Comparison of ENCODE assay signal across 17 mouse cellular contexts in the genomic region with DNA sequence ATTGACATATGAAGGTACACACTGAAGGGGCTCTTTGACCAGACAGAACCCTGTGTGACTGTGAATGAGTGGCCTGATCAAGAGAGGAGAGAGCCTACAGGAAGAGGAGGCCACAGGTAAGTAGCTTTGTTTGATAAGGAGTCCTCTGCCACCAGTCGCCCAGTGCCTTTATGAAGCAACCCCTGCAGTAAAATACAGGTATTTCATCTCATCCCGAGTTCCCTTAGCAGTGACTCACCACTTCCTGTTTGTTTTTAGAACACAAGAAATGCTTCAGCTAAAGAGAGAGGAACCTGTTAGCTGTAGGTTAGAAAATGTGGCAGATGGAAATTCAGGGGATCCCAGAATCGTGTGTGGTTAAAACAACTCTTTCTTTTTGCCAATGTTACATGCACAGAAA. TPM values are rescaled to one million over a fixed set of nuclear protein-coding genes. Genes with fewer than 3 reads are reported as not detected.
DNase-seq lines count a peak whose midpoint lies in the region; TF ChIP-seq lines count a peak whose summit lies in the region.
"Had no signal": no experiment of that assay in that cellular context is flagged by ENCODE, and none has a peak within 500 bp of the region (broad histone marks: within the 10 kb centered on the region; RNA-seq: fewer than 3 reads in every experiment).

No protein-coding gene starts in this region.

- no peak overlapping the region for H3K4me3 ChIP-seq in MEL (ENCODE audit: control insufficient read depth in 1 of 2, insufficient read depth in 1 of 2, low read depth in 2 of 2, low read length in 2 of 2)
- no peak overlapping the region for H3K4me3 ChIP-seq in left cerebral cortex, adult 2 months
- H3K4me3 ChIP-seq: embryonic facial prominence, embryonic 13.5 days; heart, embryonic 10.5 days; hindbrain, embryonic 13.5 days; limb, embryonic 15.5 days; stomach, embryonic 15.5 days had no signal

- H3K27me3 ChIP-seq in MEL (ENCODE audit: control insufficient read depth in 1 of 2, insufficient read depth in 2 of 2, low read length in 2 of 2): no peaks in the 10 kb centered on the region
- H3K27me3 ChIP-seq: embryonic facial prominence, embryonic 13.5 days; hindbrain, embryonic 13.5 days; limb, embryonic 15.5 days; stomach, embryonic 15.5 days had no signal

- no peaks in the 10 kb centered on the region for H3K79me2 ChIP-seq in MEL (ENCODE audit: control insufficient read depth, insufficient read depth, low read length, poor library complexity)

- no peak overlapping the region for H3K27ac ChIP-seq in MEL (ENCODE audit: control insufficient read depth, low read depth, low read length)
- no peak overlapping the region for H3K27ac ChIP-seq in left cerebral cortex, adult 2 months
- H3K27ac ChIP-seq: embryonic facial prominence, embryonic 13.5 days; heart, embryonic 10.5 days; hindbrain, embryonic 13.5 days; kidney, postnatal 0 days; limb, embryonic 15.5 days; stomach, embryonic 15.5 days had no signal

- TF ChIP-seq RAD21 in MEL (IDR thresholded peaks at IDR 0.05; ENCODE audit: low read depth, low read length): no peak

- H3K9me3 ChIP-seq in MEL (replicated peaks; ENCODE audit: insufficient read depth, low read length): no peaks in the 10 kb centered on the region
- H3K9me3 ChIP-seq: embryonic facial prominence, embryonic 13.5 days; heart, embryonic 10.5 days; hindbrain, embryonic 13.5 days; limb, embryonic 15.5 days; stomach, embryonic 15.5 days had no signal

- H3K9ac ChIP-seq in MEL (ENCODE audit: control insufficient read depth, low read depth, low read length, poor library complexity, severe bottlenecking): no peak overlapping the region
- H3K9ac ChIP-seq: embryonic facial prominence, embryonic 13.5 days; hindbrain, embryonic 13.5 days; limb, embryonic 15.5 days; stomach, embryonic 15.5 days had no signal

- H3K4me1 ChIP-seq in MEL (ENCODE audit: control insufficient read depth in 1 of 2, insufficient read depth in 2 of 2, low read length in 2 of 2): no peaks in the 10 kb centered on the region
- H3K4me1 ChIP-seq: embryonic facial prominence, embryonic 13.5 days; heart, embryonic 10.5 days; hindbrain, embryonic 13.5 days; limb, embryonic 15.5 days; stomach, embryonic 15.5 days had no signal

- intact Hi-C loops in left cerebral cortex, adult 2 months (cut with DNase I): no loop called here
- intact Hi-C loops in left cerebral cortex, postnatal 36 days (cut with DNase I): no loop called here

- DNase-seq in CD4-positive helper T cell, adult 2 months (ENCODE audit: low read depth, low spot score): peak; percentile 57
- peak; percentile 47 for DNase-seq in MEL (ENCODE audit: low read depth, low spot score)
- DNase-seq in naive thymus-derived CD4-positive, alpha-beta T cell, adult 2 months (ENCODE audit: low read depth): peak; percentile 68
- DNase-seq in thymus, postnatal 36 days: peak; percentile 18 to 20
- DNase-seq in left cerebral cortex, adult 2 months (ENCODE audit: extremely low spot score in 1 of 2, low spot score in 2 of 2): no peak
- DNase-seq in left cerebral cortex, postnatal 36 days (ENCODE audit: low spot score in 2 of 2): no peak
- no peak for DNase-seq in frontal cortex, postnatal 25 days (ENCODE audit: low spot score in 2 of 2)
- DNase-seq: adrenal gland, adult 2 months; cerebellum, postnatal 14 days; kidney, adult 11 months; retina, postnatal 1 day had no signal

- peaks cover 0 to 4% of the 10 kb centered on the region in 2 experiments; a peak in 2 of 4 replicates for H3K36me3 ChIP-seq in MEL (ENCODE audit: control insufficient read depth in 1 of 2, insufficient read depth in 2 of 2, low read length in 2 of 2)
- H3K36me3 ChIP-seq: limb, embryonic 15.5 days; stomach, embryonic 15.5 days had no signal

- no peak for TF ChIP-seq POLR2A in MEL (IDR thresholded peaks at IDR 0.05; ENCODE audit: control insufficient read depth in 1 of 2, insufficient read depth in 1 of 2, low read depth in 1 of 2, low read length in 2 of 2, poor library complexity in 1 of 2)

- no peak for TF ChIP-seq CTCF in MEL (IDR thresholded peaks at IDR 0.05 in 2 of 3, conservative IDR thresholded peaks at IDR 0.05 in 1 of 3; ENCODE audit: control insufficient read depth in 1 of 3, insufficient read depth in 1 of 3, low read depth in 2 of 3, low read length in 3 of 3, poor library complexity in 1 of 3, severe bottlenecking in 1 of 3)
- no peak; the same call in 1 of the 2 replicates for TF ChIP-seq CTCF in left cerebral cortex, adult 2 months (IDR thresholded peaks at IDR 0.05)

- TF ChIP-seq EP300 in MEL (IDR thresholded peaks at IDR 0.05; ENCODE audit: low read depth in 1 of 2, low read length in 2 of 2): 0 out of 4 replicates have a peak, but pooled peaks of 1 of the 2 experiments have one; percentile 23

TF ChIP-seq in MEL, 35 proteins besides CTCF, POLR2A, EP300 and RAD21:
- TF ChIP-seq KAT2A (conservative IDR thresholded peaks at IDR 0.05; ENCODE audit: low read depth, low read length) (no peak), E2F4 (IDR thresholded peaks at IDR 0.05; ENCODE audit: borderline replicate concordance, low read depth, low read length) (no peak), NRF1 (IDR thresholded peaks at IDR 0.05; ENCODE audit: insufficient read depth, low read depth, low read length, poor library complexity, severe bottlenecking) (no peak), MYC (IDR thresholded peaks at IDR 0.05; ENCODE audit: low read depth, low read length) (no peak), USF2 (IDR thresholded peaks at IDR 0.05; ENCODE audit: borderline replicate concordance in 1 of 2, insufficient read depth in 1 of 2, low read depth in 1 of 2, low read length in 2 of 2) (no peak), ELF1 (IDR thresholded peaks at IDR 0.05; ENCODE audit: low read depth, low read length) (0 out of 2 replicates have a peak, but pooled peaks have one; percentile 32), ZNF384 (IDR thresholded peaks at IDR 0.05; ENCODE audit: low read depth, low read length) (no peak), TCF12 (IDR thresholded peaks at IDR 0.05; ENCODE audit: low read depth, low read length) (no peak), MEF2A (IDR thresholded peaks at IDR 0.05; ENCODE audit: extremely low read depth, insufficient replicate concordance, low read depth, low read length, poor library complexity, severe bottlenecking) (no peak), HCFC1 (IDR thresholded peaks at IDR 0.05; ENCODE audit: low read depth, low read length) (no peak), BHLHE40 (IDR thresholded peaks at IDR 0.05; ENCODE audit: borderline replicate concordance, low read depth, low read length) (no peak), TBP (IDR thresholded peaks at IDR 0.05; ENCODE audit: low read depth, low read length) (no peak), RCOR1 (IDR thresholded peaks at IDR 0.05; ENCODE audit: low read depth, low read length) (no peak), TAL1 (IDR thresholded peaks at IDR 0.05; ENCODE audit: low read length) (no peak), UBTF (IDR thresholded peaks at IDR 0.05; ENCODE audit: borderline replicate concordance, insufficient read depth, low read depth, low read length) (no peak), ZMIZ1 (IDR thresholded peaks at IDR 0.05; ENCODE audit: low read depth, low read length) (no peak), JUND (IDR thresholded peaks at IDR 0.05; ENCODE audit: low read depth, low read length) (0 out of 2 replicates have a peak, but pooled peaks have one; percentile 54)

RNA-seq across cellular contexts. Expression of a gene that starts 31.9 kb away (rescaled TPM):
- 4.4 and 4.9 TPM in 2 replicates for total RNA-seq in MEL (2012; rRNA removed)
- 1 to 10 TPM in 1 of 2 experiments, not detected in 1; 3.7 TPM for polyA plus RNA-seq in MEL (2012; ENCODE audit: insufficient read depth in 1 of 2, insufficient read length in 2 of 2, low read depth in 1 of 2, low replicate concordance in 2 of 2, missing spikeins in 1 of 2)
- total RNA-seq in left cerebral cortex, adult 2 months (2021): 10 to 100 TPM; 14.6 to 15.9 TPM
- total RNA-seq in left cerebral cortex, postnatal 36 days (2021): 10 to 100 TPM; 15.9 to 17.0 TPM

RNA-seq across cellular contexts. Expression of a gene that starts 35.3 kb away (rescaled TPM):
- total RNA-seq in MEL (2012; rRNA removed): 35.4 and 39.5 TPM in 2 replicates
- 100 to 1,000 TPM in 1 of 2 experiments, not detected in 1; 112 TPM for polyA plus RNA-seq in MEL (2012; ENCODE audit: insufficient read depth in 1 of 2, insufficient read length in 2 of 2, low read depth in 1 of 2, low replicate concordance in 2 of 2, missing spikeins in 1 of 2)
- 100 to 1,000 TPM; 187 to 196 TPM for total RNA-seq in left cerebral cortex, adult 2 months (2021)
- 100 to 1,000 TPM; 172 to 199 TPM for total RNA-seq in left cerebral cortex, postnatal 36 days (2021)

Comparison
In these comparisons a context has a peak if more than half of its experiments do, and no peak if none do; other contexts are left out.
1. DNase-seq: peak in CD4-positive helper T cell, adult 2 months (single experiment), MEL (single experiment), naive thymus-derived CD4-positive, alpha-beta T cell, adult 2 months (single experiment) and thymus, postnatal 36 days (2 of 2); none in left cerebral cortex, adult 2 months (0 of 2), left cerebral cortex, postnatal 36 days (0 of 2) and frontal cortex, postnatal 25 days (0 of 2).